Mouse (Mus musculus) kidney, postnatal 0 days (tissue): ENCODE data around the gene Chic2. TPM values are rescaled to one million over a fixed set of nuclear protein-coding genes. Genes with fewer than 3 reads are reported as not detected.

Source experiments
- ATAC-seq: fragments of 200-750 bp; cut with Nextera tagmentation; replicated peaks from 2 replicates; pipeline ENCODE4 v1.8.0; 2017; ENCODE audit warnings: low read depth, moderate number of reproducible peaks, moderate TSS enrichment, moderate library complexity; ENCODE audit not compliant: low FRiP score
- DNase-seq: peaks from one replicate; pipeline ENCODE4 v3.0.0-alpha.2; 2016; ENCODE audit warnings: low spot score
- H3K27ac ChIP-seq: fragments of 300-500 bp; sonication (generic); 2 replicates; pipeline ENCODE4 v1.5.1; 2014; ENCODE audit warnings: mild to moderate bottlenecking
- H3K27me3 ChIP-seq: fragments of 300-500 bp; sonication (generic); 2 replicates; pipeline ENCODE4 v1.6.1; 2014; ENCODE audit warnings: low read length, mixed read lengths; ENCODE audit not compliant: insufficient read depth
- H3K36me3 ChIP-seq: fragments of 300-500 bp; sonication (generic); 2 replicates; pipeline ENCODE4 v1.6.1; 2014; ENCODE audit warnings: low read length, mixed read lengths; ENCODE audit not compliant: insufficient read depth
- H3K4me1 ChIP-seq: fragments of 300-500 bp; sonication (generic); replicated peaks from 2 replicates; pipeline ENCODE4 v1.6.1; 2014; ENCODE audit warnings: antibody characterized with exemption, low read length, mixed read lengths; ENCODE audit not compliant: insufficient read depth
- H3K4me2 ChIP-seq: fragments of 300-500 bp; sonication (generic); 2 replicates; pipeline ENCODE4 v1.6.1; 2014; ENCODE audit warnings: mild to moderate bottlenecking, low read length, moderate library complexity, mixed read lengths
- H3K4me3 ChIP-seq: fragments of 300-500 bp; sonication (generic); replicated peaks from 2 replicates; pipeline ENCODE4 v1.5.1; 2014; ENCODE audit warnings: low read depth, low read length
- H3K9ac ChIP-seq: fragments of 300-500 bp; sonication (generic); 2 replicates; pipeline ENCODE4 v1.6.1; 2014; ENCODE audit warnings: low read depth, low read length
- H3K9me3 ChIP-seq: fragments of 300-500 bp; sonication (generic); replicated peaks from 2 replicates; pipeline ENCODE4 v1.6.1; 2016; ENCODE audit warnings: low read length, inconsistent platforms, mixed read lengths
- CTCF ChIP-seq: IDR thresholded peaks from 2 replicates; pipeline ENCODE4 v1.5.1; 2016; ENCODE audit warnings: antibody characterized with exemption, low read depth, mild to moderate bottlenecking, moderate library complexity
- WGBS: fragments of 180-500 bp; shearing (Covaris S2); extraction: QIAGEN DNeasy Blood & Tissue Kit; methylation state at CpG from one replicate; pipeline ENCODE4 v1.1.7; 2014; 5-methylcytosine and 5-hydroxymethylcytosine counted together
- polyA plus RNA-seq: library from polyadenylated mRNA; unstranded; fragments of >200 nt; fragmentation: Nextera tagmentation; extraction: Ambion mirVana; gene quantifications from 2 replicates; pipeline ENCODE4 v1.2.1, GENCODE M21; 2015

The Chic2 gene
- polyA plus RNA-seq, 1 experiment from 2014 or later: 51.3 TPM

GRCm38 (mm10) chr5:74974726-74975411 lies 69.7 kb downstream of the Chic2 start:
- Histone ChIP-seq H3K9ac (no peak overlapping the region), H3K9me3 (no peaks in the 10 kb centered on the region), H3K36me3 (no peaks in the 10 kb centered on the region), H3K4me1 (peaks cover 6% of the 10 kb centered on the region), H3K27me3 (no peaks in the 10 kb centered on the region), H3K27ac (peak overlapping the region; percentile 87), H3K4me3 (no peak overlapping the region), H3K4me2 (no peak overlapping the region)
- TF ChIP-seq CTCF: no peak
- 30% methylated on average over 12 of the region's 12 CpGs for WGBS
- peak; percentile 64; the same call in 1 of the 2 replicates for ATAC-seq
- peak; percentile 78 for DNase-seq

- Histone ChIP-seq H3K27me3 (no peaks in the 10 kb centered on the region), H3K9me3 (no peaks in the 10 kb centered on the region), H3K27ac (peak overlapping the region; percentile 87), H3K4me1 (peaks cover 6% of the 10 kb centered on the region; the same call in 1 of the 2 replicates), H3K4me2 (no peak overlapping the region), H3K4me3 (no peak overlapping the region), H3K36me3 (no peaks in the 10 kb centered on the region), H3K9ac (no peak overlapping the region)
- ATAC-seq: peak; percentile 84
- TF ChIP-seq CTCF: no peak
- 49% methylated on average over 22 of the region's 22 CpGs for WGBS
- peak; percentile 85 for DNase-seq
Measured at GRCm38 (mm10) chr5:74974061-74974581, 70.5 kb downstream of the Chic2 start.

GRCm38 (mm10) chr5:74971418-74971817 lies 73.2 kb downstream of the Chic2 start:
- H3K27me3 ChIP-seq: no peaks in the 10 kb centered on the region
- no peak overlapping the region for H3K27ac ChIP-seq
- no peaks in the 10 kb centered on the region for H3K36me3 ChIP-seq
- DNase-seq (no peak), ATAC-seq (no peak)
- whole genome bisulfite sequencing: 72% methylated on average over 7 of the region's 7 CpGs
- peaks cover 6% of the 10 kb centered on the region; the same call in 1 of the 2 replicates for H3K4me1 ChIP-seq
- no peak for TF ChIP-seq CTCF
- H3K4me3 ChIP-seq: no peak overlapping the region
- H3K9me3 ChIP-seq: no peaks in the 10 kb centered on the region
- H3K9ac ChIP-seq: no peak overlapping the region
- H3K4me2 ChIP-seq: no peak overlapping the region

GRCm38 (mm10) chr5:74969341-74969740 lies 75.2 kb downstream of the Chic2 start:
- H3K4me2 ChIP-seq: no peak overlapping the region
- H3K4me1 ChIP-seq: no peaks in the 10 kb centered on the region; the same call in 1 of the 2 replicates
- no peak overlapping the region for H3K4me3 ChIP-seq
- H3K27ac ChIP-seq: no peak overlapping the region
- H3K9ac ChIP-seq: no peak overlapping the region
- DNase-seq (no peak), ATAC-seq (no peak)
- H3K36me3 ChIP-seq: no peaks in the 10 kb centered on the region
- no peak for TF ChIP-seq CTCF
- 81% methylated on average over 6 of the region's 6 CpGs for WGBS
- H3K9me3 ChIP-seq: no peaks in the 10 kb centered on the region
- H3K27me3 ChIP-seq: no peaks in the 10 kb centered on the region

- TF ChIP-seq CTCF: no peak
- Histone ChIP-seq H3K27me3 (no peaks in the 10 kb centered on the region), H3K9me3 (no peaks in the 10 kb centered on the region), H3K36me3 (no peaks in the 10 kb centered on the region), H3K9ac (no peak overlapping the region), H3K27ac (no peak overlapping the region), H3K4me2 (no peak overlapping the region), H3K4me1 (no peaks in the 10 kb centered on the region), H3K4me3 (no peak overlapping the region)
- DNase-seq (no peak), ATAC-seq (no peak)
- WGBS: 82% methylated on average over 3 of the region's 3 CpGs
Measured at GRCm38 (mm10) chr5:74967882-74968281, 76.7 kb downstream of the Chic2 start.

GRCm38 (mm10) chr5:74966891-74967290 lies 77.7 kb downstream of the Chic2 start:
- H3K4me3 ChIP-seq: no peak overlapping the region
- no peak for ATAC-seq
- H3K4me2 ChIP-seq: no peak overlapping the region
- H3K27ac ChIP-seq: no peak overlapping the region
- no peaks in the 10 kb centered on the region for H3K36me3 ChIP-seq
- no peak for TF ChIP-seq CTCF
- WGBS: 70% methylated on average over 10 of the region's 10 CpGs
- no peak for DNase-seq
- H3K4me1 ChIP-seq: no peaks in the 10 kb centered on the region
- H3K9ac ChIP-seq: no peak overlapping the region
- H3K9me3 ChIP-seq: no peaks in the 10 kb centered on the region
- H3K27me3 ChIP-seq: no peaks in the 10 kb centered on the region
